ENCODE assay signal across 1 mouse cellular context in genomic region chr10:63336901-63337300, GRCm38 (mm10).
TF ChIP-seq lines count a peak whose summit lies in the region.

No protein-coding gene starts in this region.

TF ChIP-seq in CH12.LX, 34 proteins besides CTCF, POLR2A, EP300 and RAD21 (continued from another document):
- TF ChIP-seq IRF4 (IDR thresholded peaks at IDR 0.05; ENCODE audit: low read depth, low read length) (no peak), ZC3H11A (IDR thresholded peaks at IDR 0.05; ENCODE audit: low read depth, low read length) (no peak), BHLHE40 (IDR thresholded peaks at IDR 0.05; ENCODE audit: low read depth, low read length) (0 out of 2 replicates have a peak, but pooled peaks have one; percentile 16), POLR2AphosphoS2 (IDR thresholded peaks at IDR 0.05; ENCODE audit: low read depth, low read length) (no peak), USF1 (IDR thresholded peaks at IDR 0.05; ENCODE audit: low read depth, low read length) (no peak), UBTF (IDR thresholded peaks at IDR 0.05; ENCODE audit: low read depth, low read length) (no peak), MEF2A (IDR thresholded peaks at IDR 0.05; ENCODE audit: borderline replicate concordance, low read depth, low read length) (no peak), NRF1 (IDR thresholded peaks at IDR 0.05; ENCODE audit: low read depth, low read length) (no peak), PAX5 (IDR thresholded peaks at IDR 0.05; ENCODE audit: low read length) (no peak), TCF12 (IDR thresholded peaks at IDR 0.05; ENCODE audit: low read depth, low read length) (0 out of 2 replicates have a peak, but pooled peaks have one; percentile 18), ETS1 (conservative IDR thresholded peaks at IDR 0.05; ENCODE audit: low read depth, low read length) (no peak)
